Mouse (Mus musculus): ENCODE measurements around the gene Tnxb. TPM values are rescaled to one million over a fixed set of nuclear protein-coding genes. Genes with fewer than 3 reads are reported as not detected.
"Not testable (repeated sequence)": the region's sequence is repeated elsewhere in the genome, so short reads cannot be mapped to it uniquely, and the experiment has no call there.

The Tnxb gene
- total RNA-seq, 2 experiments from 2014 or later = 1.5 to 1.8 TPM

- DNase-seq (ENCODE audit: low spot score in 2 of 2) = not testable (repeated sequence)
- intact Hi-C loops (cut with DNase I) = loop anchor here (5.0 kb wide), 1 partner anchor 62 kb away; no protein-coding TSS in a partner anchor
Observed at GRCm38 (mm10) chr17:34714181-34714907, 44.0 kb downstream of the Tnxb start.

DNA sequence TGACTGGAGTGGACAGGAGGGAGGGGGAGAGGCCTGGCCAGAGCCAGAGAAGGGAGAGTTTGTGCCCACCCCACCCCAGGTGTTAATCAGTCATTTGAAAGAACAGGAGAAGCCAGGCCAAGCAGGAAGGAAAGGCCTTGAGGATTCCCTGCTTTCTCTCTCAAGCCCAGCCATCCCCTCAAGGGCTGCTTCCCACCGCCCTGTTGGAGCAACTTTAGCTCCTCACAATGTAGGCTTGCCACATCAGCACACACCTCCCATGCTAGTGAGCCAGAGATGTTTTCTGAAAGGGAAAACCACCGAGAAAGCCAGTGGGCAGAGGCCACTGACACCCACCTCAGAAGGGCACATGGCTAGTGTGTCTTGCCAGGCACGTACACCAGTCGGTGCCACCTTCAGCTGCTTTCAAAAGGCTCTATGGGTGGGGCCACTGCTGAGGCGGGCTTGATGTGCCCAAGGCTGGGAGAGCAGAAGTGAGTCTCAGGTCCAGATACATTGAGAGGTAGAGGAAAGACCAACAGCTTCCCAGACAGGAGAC is 44.6 kb downstream of the Tnxb start:
- intact Hi-C loops (cut with DNase I) = loop anchor here (5.0 kb wide), 1 partner anchor 63 kb away; no protein-coding TSS in a partner anchor
- not testable (repeated sequence) for DNase-seq (ENCODE audit: low spot score in 2 of 2)

DNA sequence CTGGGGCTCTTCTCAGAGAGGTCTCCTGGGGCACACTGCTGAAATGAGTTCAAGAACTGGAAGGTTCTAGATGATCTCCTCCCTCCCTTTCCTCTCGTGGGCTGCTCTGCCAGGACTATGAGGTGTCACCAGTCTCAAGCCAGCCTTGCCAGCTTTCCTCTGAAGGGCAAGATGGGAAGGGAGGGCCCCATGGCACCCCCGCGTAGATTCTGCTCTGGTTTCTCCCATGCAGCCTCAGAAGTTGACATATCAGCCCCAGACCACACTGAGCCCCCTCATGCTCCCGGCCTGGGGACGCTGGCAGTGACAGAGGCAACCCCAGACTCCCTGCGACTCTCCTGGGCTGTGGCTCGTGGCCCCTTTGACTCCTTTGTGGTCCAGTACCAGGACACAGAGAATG is 45.1 kb downstream of the Tnxb start:
- DNase-seq (ENCODE audit: low spot score in 2 of 2); intact Hi-C loops (cut with DNase I): not testable (repeated sequence)

- intact Hi-C loops (cut with DNase I) = no loop called here
- no peak for DNase-seq (ENCODE audit: low spot score in 2 of 2)
Observed at GRCm38 (mm10) chr17:34716247-34716646, 45.9 kb downstream of the Tnxb start.

DNA sequence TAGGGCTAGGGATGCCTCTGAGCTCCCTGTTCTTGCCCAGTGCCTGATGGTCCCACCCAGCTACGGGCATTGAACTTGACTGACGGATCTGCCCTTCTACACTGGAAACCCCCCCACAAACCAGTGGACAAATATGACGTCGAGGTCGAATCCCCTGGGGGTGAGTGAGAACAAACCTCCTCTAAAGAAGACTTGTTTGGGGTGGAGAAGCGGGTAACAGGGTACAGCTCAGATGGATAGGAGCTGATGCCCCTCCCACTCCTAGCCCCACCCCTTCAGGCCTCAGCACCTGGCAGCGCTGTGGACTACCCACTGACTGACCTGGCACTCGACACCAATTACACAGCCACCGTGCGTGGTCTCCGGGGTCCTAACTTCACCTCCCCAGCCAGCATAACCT is 47.1 kb downstream of the Tnxb start:
- no peak for DNase-seq (ENCODE audit: low spot score in 2 of 2)
- intact Hi-C loops (cut with DNase I) = no loop called here

DNA sequence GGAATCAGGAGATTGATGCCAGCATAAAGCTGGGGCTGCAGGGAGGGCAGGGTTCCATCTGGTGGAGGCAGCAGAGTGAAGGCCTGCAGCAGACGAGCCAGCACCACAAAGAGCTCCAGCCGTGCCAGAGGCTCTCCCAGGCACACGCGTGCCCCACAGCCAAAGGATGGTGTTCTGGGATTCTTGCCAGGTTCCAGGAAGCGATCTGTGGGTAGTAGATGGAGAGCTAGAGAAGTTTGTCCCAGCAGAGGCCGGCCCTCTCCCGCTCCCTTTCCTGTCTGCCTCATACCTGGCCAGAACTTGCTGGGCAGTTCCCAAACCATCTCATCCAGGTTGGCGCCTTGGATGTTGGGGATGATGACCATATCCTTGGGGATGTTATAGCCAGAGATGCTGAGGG is 49.6 kb downstream of the Tnxb start:
- intact Hi-C loops (cut with DNase I); DNase-seq (ENCODE audit: low spot score in 2 of 2): not testable (repeated sequence)

GRCm38 (mm10) chr17:34722238-34722637 is 51.9 kb downstream of the Tnxb start:
- intact Hi-C loops (cut with DNase I); DNase-seq (ENCODE audit: low spot score in 2 of 2): not testable (repeated sequence)

GRCm38 (mm10) chr17:34723066-34723465 is 52.7 kb downstream of the Tnxb start:
- intact Hi-C loops (cut with DNase I) = no loop called here
- no peak for DNase-seq (ENCODE audit: low spot score in 2 of 2)

GRCm38 (mm10) chr17:34727887-34728286 is 57.6 kb downstream of the Tnxb start:
- intact Hi-C loops (cut with DNase I) = no loop called here

DNA sequence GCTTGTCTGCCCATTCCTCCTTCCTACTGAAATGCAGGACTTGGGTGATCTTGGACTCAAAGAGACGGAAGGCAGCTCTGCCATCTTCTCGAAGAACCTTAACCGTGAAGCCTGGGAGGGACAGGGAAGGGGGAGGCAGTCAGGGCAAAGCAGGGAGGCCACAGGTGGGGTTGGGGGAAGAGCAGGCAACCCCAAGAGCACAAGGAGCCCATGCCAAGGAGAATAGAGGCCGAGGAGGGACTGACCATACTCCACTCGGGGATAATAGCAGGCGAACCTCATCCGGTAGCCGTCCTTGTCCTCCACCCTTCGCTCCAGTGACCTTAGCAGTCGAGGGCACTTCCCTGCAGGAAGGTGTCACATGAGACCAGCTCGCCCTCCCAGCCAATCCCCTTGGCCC is 58.8 kb downstream of the Tnxb start:
- intact Hi-C loops (cut with DNase I); DNase-seq (ENCODE audit: low spot score in 2 of 2): not testable (repeated sequence)

More at GRCm38 (mm10) chr17:34727887-34728286, 57.6 kb downstream of the Tnxb start:
- no peak for DNase-seq (ENCODE audit: low spot score in 2 of 2)

DNA sequence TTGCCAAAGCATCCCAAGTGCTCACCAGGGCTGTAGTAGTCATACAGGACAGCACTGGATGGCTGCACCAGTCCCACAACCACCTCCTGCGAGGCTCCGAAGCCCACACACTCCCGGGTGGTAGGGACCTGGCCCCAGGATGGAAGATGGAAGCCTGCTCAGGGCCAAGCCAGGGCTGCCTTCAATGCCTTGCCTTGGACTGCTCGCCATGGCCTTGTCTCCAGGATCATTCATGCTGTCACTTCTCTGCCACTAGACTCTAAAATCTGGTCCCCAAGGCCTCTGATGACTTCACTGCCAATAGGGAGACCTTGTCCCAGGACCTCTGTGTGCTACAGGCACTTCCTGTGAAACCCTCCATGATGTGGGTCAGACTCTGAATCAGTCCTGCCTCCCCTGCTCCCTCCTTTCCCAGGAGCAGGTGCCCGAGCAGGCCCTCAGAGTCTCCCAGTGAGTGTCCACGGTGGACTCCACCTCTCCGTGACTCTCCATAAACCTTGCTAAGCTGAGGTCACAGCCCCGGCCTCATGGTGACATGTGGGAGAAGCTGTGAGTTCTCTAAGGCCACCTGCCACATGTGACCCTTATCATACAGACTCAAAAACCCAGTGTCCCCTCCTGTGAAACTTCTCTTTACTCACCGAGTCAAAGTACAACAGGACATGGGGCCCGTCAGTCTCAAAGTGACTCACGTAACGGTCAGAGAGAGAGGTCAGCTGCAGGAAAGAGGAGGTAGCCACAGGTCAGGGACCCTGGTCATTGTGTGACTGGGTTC is 59.6 kb downstream of the Tnxb start:
- intact Hi-C loops (cut with DNase I) = loop anchor here (5.0 kb wide), 1 partner anchor 82 kb away; no protein-coding TSS in a partner anchor
- DNase-seq (ENCODE audit: low spot score in 2 of 2) = not testable (repeated sequence)

DNA sequence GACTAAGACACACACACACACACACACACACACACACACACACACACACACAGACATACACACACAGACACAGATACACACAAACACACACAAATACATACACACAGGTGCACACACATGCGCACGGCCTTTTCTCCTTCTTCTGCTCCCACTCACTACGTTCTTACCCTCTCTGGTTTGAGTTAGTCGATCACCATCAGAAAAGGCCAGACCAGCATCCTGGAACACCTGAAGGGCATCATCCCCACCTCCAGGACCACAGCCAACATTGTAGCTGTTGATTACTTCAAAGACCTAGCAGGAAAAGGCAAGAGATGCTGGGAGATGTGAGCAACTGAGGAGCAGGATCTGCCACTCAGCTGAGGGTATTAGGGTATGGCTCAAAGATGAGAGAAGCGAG is 67.1 kb downstream of the Tnxb start:
- intact Hi-C loops (cut with DNase I); DNase-seq (ENCODE audit: low spot score in 2 of 2): not testable (repeated sequence)

GRCm38 (mm10) chr17:34739708-34740107 is 69.4 kb downstream of the Tnxb start:
- DNase-seq (ENCODE audit: low spot score in 2 of 2); intact Hi-C loops (cut with DNase I): not testable (repeated sequence)

DNA sequence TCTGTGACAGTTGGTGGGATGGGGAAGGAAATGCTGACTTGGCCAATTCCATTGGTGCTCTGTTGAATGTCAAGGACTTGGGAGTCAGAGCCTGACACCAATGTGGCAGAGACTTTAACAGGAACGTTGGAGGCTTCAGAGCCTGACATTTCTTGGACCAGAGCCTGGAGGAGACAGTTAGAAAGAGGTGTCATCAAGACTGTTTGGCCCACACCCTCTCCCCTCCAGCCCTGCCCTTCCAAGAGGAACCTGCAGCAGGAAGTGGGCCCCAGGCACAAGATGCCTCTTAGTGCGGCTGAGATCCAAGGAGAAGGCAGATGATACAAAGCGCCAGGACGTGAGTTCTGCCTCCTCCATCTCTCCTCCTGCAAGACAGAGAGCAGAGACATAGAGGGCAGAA is 69.9 kb downstream of the Tnxb start:
- no peak for DNase-seq (ENCODE audit: low spot score in 2 of 2)
- intact Hi-C loops (cut with DNase I) = no loop called here

GRCm38 (mm10) chr17:34743719-34744118 is 73.4 kb downstream of the Tnxb start, which contains the start of gene C4b:
Gene C4b, minus strand, starts transcription at chr17:34743882.
- DNase-seq (ENCODE audit: low spot score in 2 of 2) = no peak
- intact Hi-C loops (cut with DNase I) = no loop called here

- intact Hi-C loops (cut with DNase I) = no loop called here
- no peak for DNase-seq (ENCODE audit: low spot score in 2 of 2)
Observed at GRCm38 (mm10) chr17:34744206-34744605, 73.9 kb downstream of the Tnxb start.

- DNase-seq (ENCODE audit: low spot score in 2 of 2); intact Hi-C loops (cut with DNase I): not testable (repeated sequence)
Observed at GRCm38 (mm10) chr17:34744611-34745010, 74.3 kb downstream of the Tnxb start.

- DNase-seq (ENCODE audit: low spot score in 2 of 2); intact Hi-C loops (cut with DNase I): not testable (repeated sequence)
Observed at GRCm38 (mm10) chr17:34745166-34745565, 74.8 kb downstream of the Tnxb start.

- intact Hi-C loops (cut with DNase I) = no loop called here
- DNase-seq (ENCODE audit: low spot score in 2 of 2) = no peak
Observed at GRCm38 (mm10) chr17:34746531-34746930, 76.2 kb downstream of the Tnxb start.

GRCm38 (mm10) chr17:34761471-34761870 is 91.1 kb downstream of the Tnxb start:
- no peak for DNase-seq (ENCODE audit: low spot score in 2 of 2)
- intact Hi-C loops (cut with DNase I) = no loop called here

Data from left cerebral cortex, postnatal 14 days (tissue).